Mouse (Mus musculus) G1E (cell line): ENCODE measurements at regions not wholly inside any gene's neighbourhood (a gene's known extent, or its start where the extent isn't known, plus 50 kb on each side); places are given as distances from the start of the nearest gene placed in this dataset.

Experiments
- CTCF ChIP-seq: IDR thresholded peaks from 2 replicates; pipeline ENCODE4 v1.5.1; 2012; ENCODE audit warnings: low read depth, low read length, inconsistent platforms, mixed read lengths
- GATA1 ChIP-seq: IDR thresholded peaks from 2 replicates; pipeline ENCODE4 v1.6.1; 2012; ENCODE audit warnings: borderline replicate concordance, low read length, inconsistent platforms, mixed read lengths
- GATA2 ChIP-seq: IDR thresholded peaks from 2 replicates; pipeline ENCODE4 v1.6.1; 2012; ENCODE audit warnings: low read depth, low read length, inconsistent platforms, borderline replicate concordance
- POLR2AphosphoS5 ChIP-seq: IDR thresholded peaks from 2 replicates; pipeline ENCODE4 v1.6.1; 2012; ENCODE audit warnings: low read depth, low read length, inconsistent platforms; ENCODE audit not compliant: insufficient replicate concordance
- TAL1 ChIP-seq: conservative IDR thresholded peaks from 2 replicates; pipeline ENCODE4 v1.6.1; 2012; ENCODE audit warnings: low read depth, low read length, inconsistent platforms, mixed read lengths

DNA sequence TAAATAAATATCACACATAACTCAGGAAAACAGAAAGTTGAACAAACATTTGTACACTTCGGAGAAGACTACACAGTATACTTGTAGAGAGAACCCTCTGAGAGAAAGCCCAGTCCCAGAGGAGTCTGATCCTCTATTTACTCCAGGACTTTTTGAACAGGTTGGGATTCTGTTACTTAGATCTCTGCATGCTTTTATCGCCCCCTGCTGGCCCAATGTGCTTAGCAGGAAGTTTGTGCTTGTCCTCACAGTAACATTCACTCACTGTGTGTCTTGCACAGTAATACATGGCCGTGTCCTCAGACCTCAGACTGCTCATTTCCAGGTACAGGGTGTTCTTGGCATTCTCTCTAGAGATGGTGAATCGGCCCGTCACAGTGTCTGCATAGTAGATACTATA, 282.7 kb downstream of the Adam6a start:
- TF ChIP-seq CTCF (no peak), POLR2AphosphoS5 (no peak), TAL1 (no peak), GATA1 (no peak), GATA2 (no peak)
